Mouse (Mus musculus) lung, adult 18-20 months (tissue): ENCODE results near the gene Smoc2.

ENCODE experiments used
- DNase-seq, 2 experiments: peaks; one replicate each; pipeline ENCODE4 v3.0.0; 2022; ENCODE audit warnings: mixed read lengths in 2 of 2

Smoc2 gene

GRCm38 (mm10) chr17:14349086-14349814, 69.9 kb downstream of the Smoc2 start:
- no peak for DNase-seq

- no peak for DNase-seq
Measured at GRCm38 (mm10) chr17:14353219-14354079, 74.1 kb downstream of the Smoc2 start.

GRCm38 (mm10) chr17:14361511-14361910, 82.2 kb downstream of the Smoc2 start:
- no peak for DNase-seq

GRCm38 (mm10) chr17:14370476-14370875, 91.2 kb downstream of the Smoc2 start:
- DNase-seq: no peak

- DNase-seq: peak; percentile 57 to 75
Measured at GRCm38 (mm10) chr17:14371606-14372005, 92.3 kb downstream of the Smoc2 start.

- peak; percentile 23 to 41 for DNase-seq
Measured at GRCm38 (mm10) chr17:14372324-14373145, 93.2 kb downstream of the Smoc2 start.

GRCm38 (mm10) chr17:14378692-14379446, 99.6 kb downstream of the Smoc2 start:
- no peak for DNase-seq

GRCm38 (mm10) chr17:14379518-14379917, 100.2 kb downstream of the Smoc2 start:
- DNase-seq: no peak

- no peak for DNase-seq
Measured at GRCm38 (mm10) chr17:14379966-14380365, 100.7 kb downstream of the Smoc2 start.

- DNase-seq: no peak
Measured at GRCm38 (mm10) chr17:14380526-14380925, 101.2 kb downstream of the Smoc2 start.

- DNase-seq: no peak
Measured at GRCm38 (mm10) chr17:14381482-14381881, 102.2 kb downstream of the Smoc2 start.

GRCm38 (mm10) chr17:14383981-14384380, 104.7 kb downstream of the Smoc2 start:
- no peak for DNase-seq

- no peak for DNase-seq
Measured at GRCm38 (mm10) chr17:14384980-14385379, 105.7 kb downstream of the Smoc2 start.

- DNase-seq: no peak
Measured at GRCm38 (mm10) chr17:14387261-14387660, 108.0 kb downstream of the Smoc2 start.

GRCm38 (mm10) chr17:14392443-14392842, 113.1 kb downstream of the Smoc2 start:
- DNase-seq: no peak

- DNase-seq: no peak
Measured at GRCm38 (mm10) chr17:14394861-14395260, 115.6 kb downstream of the Smoc2 start.

- peak; percentile 31 to 35 for DNase-seq
Measured at GRCm38 (mm10) chr17:14397456-14397855, 118.2 kb downstream of the Smoc2 start.

GRCm38 (mm10) chr17:14398650-14399424, 119.5 kb downstream of the Smoc2 start:
- DNase-seq: no peak

GRCm38 (mm10) chr17:14400960-14401359, 121.7 kb downstream of the Smoc2 start:
- peak in 1 of 2 experiments; percentile 17 for DNase-seq

GRCm38 (mm10) chr17:14407874-14408273, 128.6 kb downstream of the Smoc2 start:
- peak in 1 of 2 experiments; percentile 6 for DNase-seq

GRCm38 (mm10) chr17:14412460-14412859, 133.2 kb downstream of the Smoc2 start:
- DNase-seq: no peak
